Mouse (Mus musculus): ENCODE measurements at regions not wholly inside any gene's neighbourhood (a gene's known extent, or its start where the extent isn't known, plus 50 kb on each side); places are given as distances from the start of the nearest gene placed in this dataset.

DNA sequence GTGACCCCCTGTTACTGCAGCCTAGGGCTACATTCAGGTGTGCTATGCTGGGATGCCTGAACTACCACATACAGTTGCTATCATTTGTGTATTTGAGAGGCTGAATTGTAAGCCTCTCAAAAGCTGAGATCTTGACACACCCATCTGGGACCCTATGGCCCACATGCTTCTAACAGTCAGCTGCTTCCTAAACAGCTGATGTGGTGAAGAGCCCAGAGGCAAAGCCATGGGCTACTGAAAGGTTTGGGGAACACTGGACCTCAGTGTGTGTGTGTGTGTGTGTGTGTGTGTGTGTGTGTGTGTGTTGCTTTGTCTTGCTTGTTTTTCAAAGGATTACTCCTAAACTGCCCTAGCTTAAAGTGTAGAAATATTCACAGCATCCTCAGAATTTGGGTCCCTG, 75.0 kb downstream of the Lbh start:
- DNase-seq (ENCODE audit: low read depth, low spot score), result no peak

GRCm38 (mm10) chr17:72993626-72994025, 75.5 kb downstream of the Lbh start:
- no peak for DNase-seq (ENCODE audit: low read depth, low spot score)

DNA sequence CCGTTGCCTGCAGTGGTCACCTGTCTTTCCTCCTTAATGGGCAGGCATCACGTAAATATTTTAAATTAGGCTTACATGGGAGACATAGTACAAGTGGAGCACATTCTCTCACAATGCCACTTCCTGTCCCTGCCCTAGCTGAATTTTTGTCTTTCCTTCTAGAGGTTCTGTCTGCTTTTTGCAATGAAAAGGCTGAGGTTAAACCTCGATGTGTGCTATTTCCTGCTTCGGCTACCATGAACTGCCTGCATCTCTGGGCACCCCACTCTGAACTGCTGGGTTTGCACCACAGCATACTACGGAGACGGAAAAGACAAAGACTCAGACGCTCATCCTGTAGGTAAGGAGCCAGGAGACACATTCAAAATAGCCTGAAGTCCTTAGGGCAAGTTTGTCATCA, 78.4 kb downstream of the Lbh start:
- no peak for DNase-seq (ENCODE audit: low read depth, low spot score)

- DNase-seq (ENCODE audit: low read depth, low spot score), result no peak
Observed at GRCm38 (mm10) chr17:72997301-72997921, 79.3 kb downstream of the Lbh start.

- DNase-seq (ENCODE audit: low read depth, low spot score), result no peak
Observed at GRCm38 (mm10) chr17:73005100-73005499, 87.0 kb downstream of the Lbh start.

- DNase-seq (ENCODE audit: low read depth, low spot score), result peak; percentile 64
Observed at GRCm38 (mm10) chr17:73008901-73009300, 90.8 kb downstream of the Lbh start.

- no peak for DNase-seq (ENCODE audit: low read depth, low spot score)
Observed at GRCm38 (mm10) chr17:73009962-73010361, 91.9 kb downstream of the Lbh start.

GRCm38 (mm10) chr17:73012356-73012755, 94.3 kb downstream of the Lbh start:
- no peak for DNase-seq (ENCODE audit: low read depth, low spot score)

DNA sequence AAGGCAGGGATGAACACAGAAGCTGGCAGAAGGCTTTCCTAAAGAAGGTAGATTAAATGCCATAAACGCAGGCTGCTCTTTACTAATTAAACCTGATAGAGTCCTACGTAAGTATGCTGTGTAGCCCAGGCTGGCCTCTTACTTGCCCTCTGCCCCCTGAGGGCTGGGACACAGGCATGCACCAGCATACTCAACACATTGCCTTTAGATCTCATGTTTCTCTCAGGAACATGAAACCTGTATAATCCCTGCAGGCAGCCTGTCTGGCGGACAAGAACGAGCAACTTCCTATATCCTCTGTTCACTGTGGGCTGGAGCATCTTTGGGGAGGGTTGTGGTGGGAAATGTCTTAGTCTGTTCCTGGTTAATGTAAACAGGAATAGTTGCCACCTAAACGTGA, 94.8 kb upstream of the Lclat1 start:
- DNase-seq (ENCODE audit: low read depth, low spot score), result no peak

DNA sequence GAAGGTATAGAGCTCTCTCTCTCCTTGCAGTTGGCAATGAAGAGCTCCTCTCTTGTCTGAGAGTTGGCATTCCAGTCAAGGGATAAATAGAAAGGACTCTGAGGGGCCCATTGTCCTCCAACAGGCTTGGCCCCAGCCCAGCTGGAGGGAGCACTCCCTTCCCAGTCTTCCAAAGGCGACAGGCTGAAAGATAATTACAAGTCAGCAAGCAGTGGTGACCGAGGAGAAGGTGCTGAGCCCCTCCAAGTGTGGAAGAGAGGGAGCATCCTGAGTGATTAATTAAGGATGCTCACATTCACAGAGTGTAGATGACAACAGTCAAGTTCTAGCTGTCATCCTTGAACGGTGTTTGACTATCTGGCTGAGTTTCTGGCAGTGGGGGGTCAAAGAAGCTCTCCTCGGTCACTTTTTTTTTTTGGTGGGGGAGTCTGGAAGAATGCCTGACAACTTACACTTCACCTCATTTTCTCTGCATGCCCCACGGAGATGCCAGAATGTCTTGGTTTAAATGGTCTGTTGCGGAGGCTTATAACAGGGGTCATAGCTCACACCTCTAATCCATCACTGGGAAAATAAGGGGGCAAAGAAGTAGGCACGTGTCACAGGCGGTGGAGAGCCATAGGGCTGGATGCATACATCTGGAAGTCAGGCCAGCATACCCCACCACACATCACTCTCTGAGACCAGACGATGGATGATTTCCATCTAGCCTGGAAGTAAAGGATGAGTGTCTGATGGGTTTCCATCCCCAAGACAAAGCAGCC, 93.5 kb upstream of the Lclat1 start:
- DNase-seq (ENCODE audit: low read depth, low spot score), result no peak

DNA sequence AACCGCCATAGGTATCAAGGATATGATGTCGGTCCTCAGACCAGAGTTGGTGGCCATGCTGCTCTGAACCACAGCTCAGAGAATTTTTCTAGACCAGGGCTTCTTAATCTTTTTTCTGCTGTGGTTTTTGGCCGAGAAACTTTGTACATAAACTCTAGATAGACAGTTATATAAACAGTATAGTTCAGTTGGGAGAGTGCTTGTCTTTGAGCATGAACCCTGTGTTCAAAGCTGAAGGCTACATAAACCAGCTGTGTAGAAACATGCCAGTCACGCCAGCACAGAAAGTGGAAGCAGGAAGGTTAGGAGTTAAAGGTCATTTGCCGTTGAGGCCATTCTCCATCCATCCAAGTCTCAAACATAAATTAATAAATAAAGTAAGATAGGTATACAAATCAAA, 90.6 kb upstream of the Lclat1 start:
- no peak for DNase-seq (ENCODE audit: low read depth, low spot score)

- DNase-seq (ENCODE audit: low read depth, low spot score), result no peak
Observed at GRCm38 (mm10) chr17:73022630-73023051, 85.1 kb upstream of the Lclat1 start.

DNA sequence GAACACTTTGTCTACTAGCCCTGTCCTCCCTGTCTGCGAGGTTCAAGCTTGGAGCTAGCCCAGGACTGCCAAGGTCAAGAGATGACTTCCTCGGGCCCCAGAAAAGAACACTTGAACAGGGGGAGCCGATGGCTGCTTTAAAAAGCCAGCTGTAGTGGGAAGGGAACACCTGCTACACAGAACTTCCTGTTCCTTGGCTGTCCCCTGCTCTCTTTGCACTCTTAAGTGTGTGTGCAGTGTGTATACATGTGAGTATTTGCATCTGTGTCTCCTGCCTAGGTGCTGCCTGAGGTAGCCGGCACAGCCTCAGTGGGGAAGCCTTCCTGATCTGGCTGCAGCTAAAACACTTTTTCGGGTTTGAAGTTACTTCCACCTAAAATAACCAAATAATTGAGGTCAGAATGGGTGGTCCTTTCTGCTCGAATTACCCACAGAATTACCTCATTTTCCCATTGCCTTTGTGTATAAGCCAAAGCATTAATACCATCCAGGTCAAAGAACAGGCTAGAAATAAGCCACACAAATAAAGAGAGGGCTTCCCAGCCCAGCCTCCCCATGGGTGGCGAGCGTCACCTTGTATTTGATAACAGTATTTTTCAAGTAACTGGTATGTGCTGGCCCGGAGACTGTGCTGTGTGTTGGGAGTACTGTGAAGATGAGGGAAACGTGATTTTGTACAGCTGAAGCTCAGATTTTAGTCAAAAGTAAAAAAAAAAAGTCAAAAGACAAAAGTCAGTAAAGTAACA, 84.2 kb upstream of the Lclat1 start:
- no peak for DNase-seq (ENCODE audit: low read depth, low spot score)

DNA sequence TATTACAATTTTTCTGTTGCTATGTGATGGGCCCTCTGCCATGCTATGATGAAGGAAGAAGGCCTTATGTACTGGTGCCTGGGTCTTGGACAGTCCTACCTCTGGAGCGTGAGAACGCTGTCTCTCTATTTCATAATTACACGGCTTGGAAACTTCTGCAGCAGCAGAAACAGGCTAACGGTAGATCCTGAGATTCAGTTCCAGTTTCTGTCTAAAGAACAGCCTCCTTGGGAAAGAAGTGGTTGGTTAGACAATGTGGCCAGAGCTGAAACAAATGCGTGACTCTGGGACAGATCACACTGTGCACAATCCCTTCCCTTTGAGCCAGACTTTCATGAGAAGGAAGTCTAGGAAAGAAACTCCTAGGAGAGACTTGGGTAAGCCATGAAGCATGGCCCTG, 80.7 kb upstream of the Lclat1 start:
- no peak for DNase-seq (ENCODE audit: low read depth, low spot score)

- DNase-seq (ENCODE audit: low read depth, low spot score), result peak; percentile 55
Observed at GRCm38 (mm10) chr17:73031796-73032195, 76.0 kb upstream of the Lclat1 start.

DNA sequence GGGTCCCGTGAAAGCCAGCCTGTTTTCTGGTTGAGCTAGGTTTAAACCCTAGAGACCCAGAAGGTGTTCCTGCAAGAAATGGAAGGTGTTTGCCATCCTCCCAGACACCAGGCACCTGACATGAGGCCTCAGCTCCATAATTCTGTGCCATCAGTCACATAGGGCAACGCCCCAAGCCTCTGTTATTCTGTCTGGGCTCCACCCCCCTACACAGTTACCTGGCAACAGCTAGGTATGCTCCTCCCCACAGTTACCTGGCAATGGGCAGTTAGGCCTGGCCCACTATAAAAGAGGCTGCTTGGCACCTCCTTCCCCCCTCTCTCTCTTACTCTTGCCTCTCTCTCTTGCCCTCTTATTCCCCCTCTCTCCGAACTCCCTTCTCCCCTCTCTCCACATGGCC, 75.5 kb upstream of the Lclat1 start:
- peak; percentile 49 for DNase-seq (ENCODE audit: low read depth, low spot score)

- DNase-seq (ENCODE audit: low read depth, low spot score), result no peak
Observed at GRCm38 (mm10) chr17:73034420-73034819, 73.4 kb upstream of the Lclat1 start.

DNA sequence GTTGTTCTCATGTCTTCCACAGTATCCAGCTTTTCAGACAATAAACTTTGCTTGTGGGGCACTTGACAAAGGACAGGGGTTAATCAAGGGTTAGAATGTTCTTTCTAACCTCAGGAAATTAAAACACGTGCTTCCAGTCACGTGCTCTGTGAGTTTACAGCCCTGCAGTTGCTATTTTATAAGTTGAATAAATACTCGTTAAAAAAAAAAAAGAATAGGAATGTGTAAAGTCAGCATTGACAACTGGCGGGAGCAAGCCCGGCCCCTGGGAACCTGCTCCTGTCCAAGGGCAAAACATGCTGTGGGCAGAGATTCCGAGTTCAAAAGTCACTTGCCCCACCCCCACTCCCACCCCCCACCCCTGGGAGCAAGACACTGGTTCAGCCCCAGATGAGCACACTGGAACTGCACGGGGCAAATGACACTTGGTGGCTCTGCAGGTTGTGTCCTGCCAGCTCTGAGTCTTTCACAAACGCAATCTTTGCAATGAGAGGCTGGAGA, 72.8 kb upstream of the Lclat1 start:
- DNase-seq (ENCODE audit: low read depth, low spot score), result no peak

DNA sequence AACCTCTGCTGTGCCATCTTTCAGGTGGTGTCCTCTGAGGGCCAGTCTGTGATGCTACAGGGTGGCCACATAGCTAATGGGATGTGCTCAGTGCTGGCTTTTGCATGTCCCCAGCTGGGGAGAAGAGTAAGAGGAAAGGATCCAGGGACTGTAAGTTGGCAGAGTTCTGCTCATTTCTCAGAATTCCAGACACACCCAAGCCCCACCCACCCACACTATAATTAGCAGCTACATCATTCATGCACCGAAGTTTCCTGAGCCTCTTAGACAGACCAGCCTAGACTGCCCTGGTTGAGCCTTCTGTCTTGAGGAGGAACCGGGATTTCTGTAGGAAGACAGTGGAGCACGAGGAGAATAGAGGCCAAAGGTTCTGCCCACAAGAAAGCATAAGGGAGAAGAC, 70.9 kb upstream of the Lclat1 start:
- DNase-seq (ENCODE audit: low read depth, low spot score), result peak; percentile 39

GRCm38 (mm10) chr17:73038586-73038985, 69.2 kb upstream of the Lclat1 start:
- no peak for DNase-seq (ENCODE audit: low read depth, low spot score)

- no peak for DNase-seq (ENCODE audit: low read depth, low spot score)
Observed at GRCm38 (mm10) chr17:73044918-73045580, 62.7 kb upstream of the Lclat1 start.

- DNase-seq (ENCODE audit: low read depth, low spot score), result peak; percentile 17
Observed at GRCm38 (mm10) chr17:73046985-73047384, 60.8 kb upstream of the Lclat1 start.

Data from R1 (cell line).